Mouse (Mus musculus): ENCODE measurements around the gene A630001G21Rik.

DNA sequence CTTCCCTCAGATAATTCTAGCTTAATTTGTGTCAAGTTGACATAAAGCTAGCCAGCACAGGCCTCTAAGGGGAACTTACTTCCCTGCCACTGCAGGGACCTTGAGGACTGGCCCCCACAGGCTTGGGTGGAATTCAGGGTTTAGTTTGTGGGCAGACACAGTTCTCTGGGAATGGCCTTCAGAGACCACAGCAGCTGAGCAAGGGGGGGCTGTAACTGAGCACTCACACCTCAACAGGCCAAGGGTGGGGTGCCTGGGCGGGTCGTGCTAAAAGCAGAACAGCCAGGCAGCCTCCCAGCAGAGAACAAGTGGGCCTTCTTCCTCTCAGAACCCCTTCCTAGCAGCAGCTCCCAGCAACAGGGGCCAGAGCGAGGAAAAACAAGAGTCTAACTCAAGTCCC is 12.3 kb downstream of the A630001G21Rik start:
- TF ChIP-seq CTCF (IDR thresholded peaks at IDR 0.05; ENCODE audit: extremely low read depth, insufficient read depth, insufficient read length, insufficient replicate concordance) (no peak), POLR2A (IDR thresholded peaks at IDR 0.05; ENCODE audit: low read depth, low read length) (no peak)

Measured in spleen, adult 2 months (tissue).